Mouse (Mus musculus) forebrain, embryonic 12.5 days (tissue): Measurements from ENCODE around the gene Alpk3. TPM values are rescaled to one million over a fixed set of nuclear protein-coding genes. Genes with fewer than 3 reads are reported as not detected.
A peak's percentile ranks its signal among the peaks of the same experiment; 100 is the strongest.

Experiments
- ATAC-seq: fragments of 200-750 bp; cut with Nextera tagmentation; 2 replicates; pipeline ENCODE4 v1.8.0; 2017; ENCODE audit warnings: moderate TSS enrichment; ENCODE audit not compliant: low FRiP score
- H3K27ac ChIP-seq: fragments of 300-500 bp; sonication (generic); 2 replicates; pipeline ENCODE4 v1.5.1; 2016; ENCODE audit warnings: mild to moderate bottlenecking
- H3K27me3 ChIP-seq: fragments of 300-500 bp; sonication (generic); 2 replicates; pipeline ENCODE4 v1.6.1; 2016; ENCODE audit warnings: mild to moderate bottlenecking
- H3K36me3 ChIP-seq: fragments of 300-500 bp; sonication (generic); replicated peaks from 2 replicates; pipeline ENCODE4 v1.6.1; 2016; ENCODE audit warnings: mild to moderate bottlenecking
- H3K4me1 ChIP-seq: fragments of 300-500 bp; sonication (generic); 2 replicates; pipeline ENCODE4 v1.6.1; 2016
- H3K4me2 ChIP-seq: fragments of 300-500 bp; sonication (generic); 2 replicates; pipeline ENCODE4 v1.6.1; 2016; ENCODE audit warnings: mild to moderate bottlenecking, moderate library complexity
- H3K4me3 ChIP-seq: fragments of 300-500 bp; sonication (generic); replicated peaks from 2 replicates; pipeline ENCODE4 v1.5.1; 2016; ENCODE audit warnings: mild to moderate bottlenecking
- H3K9ac ChIP-seq: fragments of 300-500 bp; sonication (generic); 2 replicates; pipeline ENCODE4 v1.6.1; 2016; ENCODE audit warnings: mild to moderate bottlenecking
- H3K9me3 ChIP-seq: fragments of 300-500 bp; sonication (generic); 2 replicates; pipeline ENCODE4 v1.6.1; 2016
- WGBS: fragments of 180-500 bp; shearing (Covaris S2); methylation state at CpG from one replicate; pipeline ENCODE4 v1.1.7; 2016; 5-methylcytosine and 5-hydroxymethylcytosine counted together
- polyA plus RNA-seq: library from polyadenylated mRNA; unstranded; fragments of >200 nt; fragmentation: Nextera tagmentation; extraction: Ambion mirVana; gene quantifications from 2 replicates; pipeline ENCODE4 v1.2.1, GENCODE M21; 2016

Gene Alpk3
- polyA plus RNA-seq, 1 experiment from 2014 or later: 0.08 TPM

- H3K4me3 ChIP-seq: no peak overlapping the region
- no peak overlapping the region for H3K27ac ChIP-seq
- H3K36me3 ChIP-seq: no peaks in the 10 kb centered on the region
- H3K9me3 ChIP-seq: no peaks in the 10 kb centered on the region
- WGBS: 84% methylated on average over 11 of the region's 11 CpGs
- H3K4me2 ChIP-seq: no peak overlapping the region
- ATAC-seq: no peak
- no peaks in the 10 kb centered on the region for H3K27me3 ChIP-seq
- H3K4me1 ChIP-seq: no peaks in the 10 kb centered on the region
- no peak overlapping the region for H3K9ac ChIP-seq
Observed at GRCm38 (mm10) chr7:81055709-81056370, 1.6 kb upstream of the Alpk3 start.

- WGBS: 85% methylated on average over 6 of the region's 6 CpGs
- 0 out of 2 replicates have a peak overlapping the region, but pooled peaks have one; percentile 9 for H3K27ac ChIP-seq
Observed at GRCm38 (mm10) chr7:81057901-81058711, 706 bp downstream of the Alpk3 start.

GRCm38 (mm10) chr7:81058712-81059154 is 1.3 kb downstream of the Alpk3 start:
- Histone ChIP-seq H3K27ac (no peak overlapping the region), H3K9ac (no peak overlapping the region), H3K27me3 (no peaks in the 10 kb centered on the region), H3K4me3 (no peak overlapping the region), H3K4me1 (no peaks in the 10 kb centered on the region), H3K36me3 (no peaks in the 10 kb centered on the region), H3K4me2 (no peak overlapping the region), H3K9me3 (no peaks in the 10 kb centered on the region)
- WGBS: 82% methylated on average over 9 of the region's 9 CpGs
- no peak for ATAC-seq

More at GRCm38 (mm10) chr7:81057901-81058711, 706 bp downstream of the Alpk3 start:
- H3K9me3 ChIP-seq: no peaks in the 10 kb centered on the region
- H3K27me3 ChIP-seq: no peaks in the 10 kb centered on the region
- no peak for ATAC-seq
- no peak overlapping the region for H3K4me2 ChIP-seq
- no peaks in the 10 kb centered on the region for H3K4me1 ChIP-seq
- H3K9ac ChIP-seq: no peak overlapping the region
- H3K36me3 ChIP-seq: no peaks in the 10 kb centered on the region
- no peak overlapping the region for H3K4me3 ChIP-seq

- no peaks in the 10 kb centered on the region for H3K27me3 ChIP-seq
- no peaks in the 10 kb centered on the region for H3K9me3 ChIP-seq
- no peak overlapping the region for H3K4me2 ChIP-seq
- no peaks in the 10 kb centered on the region for H3K4me1 ChIP-seq
- WGBS: 76% methylated on average over 5 of the region's 5 CpGs
- H3K4me3 ChIP-seq: no peak overlapping the region
- no peak overlapping the region for H3K9ac ChIP-seq
- ATAC-seq: no peak
- H3K27ac ChIP-seq: no peak overlapping the region
- H3K36me3 ChIP-seq: no peaks in the 10 kb centered on the region
Observed at GRCm38 (mm10) chr7:81059388-81059787, 2.0 kb downstream of the Alpk3 start.

- Histone ChIP-seq H3K4me1 (no peaks in the 10 kb centered on the region), H3K36me3 (no peaks in the 10 kb centered on the region), H3K4me2 (no peak overlapping the region), H3K4me3 (no peak overlapping the region), H3K27ac (no peak overlapping the region), H3K9me3 (no peaks in the 10 kb centered on the region), H3K9ac (no peak overlapping the region), H3K27me3 (no peaks in the 10 kb centered on the region)
- no peak for ATAC-seq
- WGBS: 85% methylated on average over 2 of the region's 2 CpGs
Observed at GRCm38 (mm10) chr7:81060908-81061307, 3.5 kb downstream of the Alpk3 start.

GRCm38 (mm10) chr7:81061936-81062335 is 4.5 kb downstream of the Alpk3 start:
- no peaks in the 10 kb centered on the region for H3K36me3 ChIP-seq
- H3K9me3 ChIP-seq: no peaks in the 10 kb centered on the region
- no peak overlapping the region for H3K4me2 ChIP-seq
- H3K27ac ChIP-seq: no peak overlapping the region
- H3K4me3 ChIP-seq: no peak overlapping the region
- H3K4me1 ChIP-seq: no peaks in the 10 kb centered on the region
- ATAC-seq: no peak
- no peak overlapping the region for H3K9ac ChIP-seq
- WGBS: 87% methylated on average over 11 of the region's 11 CpGs
- H3K27me3 ChIP-seq: no peaks in the 10 kb centered on the region

GRCm38 (mm10) chr7:81063332-81063731 is 5.9 kb downstream of the Alpk3 start:
- Histone ChIP-seq H3K4me3 (no peak overlapping the region), H3K27ac (no peak overlapping the region), H3K27me3 (no peaks in the 10 kb centered on the region), H3K9me3 (no peaks in the 10 kb centered on the region), H3K9ac (no peak overlapping the region), H3K4me2 (no peak overlapping the region), H3K4me1 (no peaks in the 10 kb centered on the region), H3K36me3 (no peaks in the 10 kb centered on the region)
- ATAC-seq: no peak
- 57% methylated on average over 9 of the region's 9 CpGs for WGBS

- H3K4me2 ChIP-seq: no peak overlapping the region
- no peak overlapping the region for H3K4me3 ChIP-seq
- H3K4me1 ChIP-seq: no peaks in the 10 kb centered on the region
- no peak overlapping the region for H3K27ac ChIP-seq
- WGBS: 74% methylated on average over 6 of the region's 6 CpGs
- no peaks in the 10 kb centered on the region for H3K9me3 ChIP-seq
- H3K36me3 ChIP-seq: no peaks in the 10 kb centered on the region
- ATAC-seq: no peak
- H3K9ac ChIP-seq: no peak overlapping the region
- no peaks in the 10 kb centered on the region for H3K27me3 ChIP-seq
Observed at GRCm38 (mm10) chr7:81066714-81067113, 9.3 kb downstream of the Alpk3 start.

GRCm38 (mm10) chr7:81072463-81072862 is 15.1 kb downstream of the Alpk3 start:
- no peak overlapping the region for H3K4me3 ChIP-seq
- H3K27me3 ChIP-seq: no peaks in the 10 kb centered on the region
- no peaks in the 10 kb centered on the region for H3K4me1 ChIP-seq
- H3K4me2 ChIP-seq: no peak overlapping the region
- 48% methylated on average over 5 of the region's 5 CpGs for WGBS
- no peak overlapping the region for H3K27ac ChIP-seq
- H3K9ac ChIP-seq: no peak overlapping the region
- H3K36me3 ChIP-seq: no peaks in the 10 kb centered on the region
- no peak for ATAC-seq
- H3K9me3 ChIP-seq: no peaks in the 10 kb centered on the region

- Histone ChIP-seq H3K4me2 (no peak overlapping the region), H3K36me3 (no peaks in the 10 kb centered on the region), H3K9me3 (no peaks in the 10 kb centered on the region), H3K9ac (no peak overlapping the region), H3K27me3 (no peaks in the 10 kb centered on the region), H3K4me3 (no peak overlapping the region), H3K4me1 (no peaks in the 10 kb centered on the region), H3K27ac (no peak overlapping the region)
- ATAC-seq: no peak
- 79% methylated on average over 5 of the region's 5 CpGs for WGBS
Observed at GRCm38 (mm10) chr7:81073273-81073672, 15.9 kb downstream of the Alpk3 start.

GRCm38 (mm10) chr7:81074546-81074945 is 17.1 kb downstream of the Alpk3 start:
- Histone ChIP-seq H3K9me3 (no peaks in the 10 kb centered on the region), H3K4me2 (no peak overlapping the region), H3K4me3 (no peak overlapping the region), H3K4me1 (no peaks in the 10 kb centered on the region), H3K27ac (no peak overlapping the region), H3K27me3 (no peaks in the 10 kb centered on the region), H3K36me3 (no peaks in the 10 kb centered on the region), H3K9ac (no peak overlapping the region)
- 77% methylated on average over 9 of the region's 9 CpGs for WGBS
- ATAC-seq: no peak

GRCm38 (mm10) chr7:81075299-81075698 is 17.9 kb downstream of the Alpk3 start:
- Histone ChIP-seq H3K4me1 (no peaks in the 10 kb centered on the region), H3K9me3 (no peaks in the 10 kb centered on the region), H3K4me2 (no peak overlapping the region), H3K36me3 (no peaks in the 10 kb centered on the region), H3K9ac (no peak overlapping the region), H3K27me3 (no peaks in the 10 kb centered on the region), H3K27ac (no peak overlapping the region), H3K4me3 (no peak overlapping the region)
- ATAC-seq: no peak
- 74% methylated on average over 7 of the region's 7 CpGs for whole genome bisulfite sequencing

- no peaks in the 10 kb centered on the region for H3K27me3 ChIP-seq
- no peak overlapping the region for H3K4me2 ChIP-seq
- H3K36me3 ChIP-seq: no peaks in the 10 kb centered on the region
- H3K27ac ChIP-seq: no peak overlapping the region
- H3K9ac ChIP-seq: no peak overlapping the region
- 84% methylated on average over 5 of the region's 5 CpGs for WGBS
- H3K4me3 ChIP-seq: no peak overlapping the region
- no peaks in the 10 kb centered on the region for H3K9me3 ChIP-seq
- no peak for ATAC-seq
- no peaks in the 10 kb centered on the region for H3K4me1 ChIP-seq
Observed at GRCm38 (mm10) chr7:81075732-81076131, 18.3 kb downstream of the Alpk3 start.
